Mouse (Mus musculus): ENCODE results near the gene Grm8. TPM values are rescaled to one million over a fixed set of nuclear protein-coding genes. Genes with fewer than 3 reads are reported as not detected.

The Grm8 gene
- total and polyA plus RNA-seq, 3 experiments = 0.42 to 0.52 TPM; not detected in 1

DNA sequence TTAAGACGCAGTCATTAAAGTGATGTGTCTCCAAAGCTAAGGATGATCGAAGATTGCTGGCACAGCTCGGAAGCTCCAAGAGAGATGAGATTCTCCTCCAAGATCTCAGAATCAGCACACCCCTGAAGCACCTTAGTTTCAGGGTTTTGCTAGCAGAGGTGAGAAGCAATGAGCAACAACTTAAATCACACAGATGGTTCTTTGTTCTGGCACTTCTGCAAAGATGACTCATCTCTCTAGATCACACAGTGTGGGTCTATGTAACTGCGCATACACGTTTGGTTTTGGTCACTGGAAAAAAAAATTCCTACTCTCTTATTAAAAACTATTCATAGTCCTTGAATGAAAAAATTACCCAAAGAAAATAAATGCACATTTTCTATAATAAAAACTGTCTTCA is 157.6 kb downstream of the Grm8 start:
- DNase-seq (ENCODE audit: low read depth, low spot score) = no peak
- no peak overlapping the region for H3K27ac ChIP-seq (ENCODE audit: control insufficient read depth, low read depth, low read length)
- H3K4me3 ChIP-seq (ENCODE audit: control insufficient read depth in 1 of 2, insufficient read depth in 1 of 2, low read depth in 2 of 2, low read length in 2 of 2) = no peak overlapping the region
- H3K36me3 ChIP-seq (ENCODE audit: control insufficient read depth in 1 of 2, insufficient read depth in 2 of 2, low read length in 2 of 2) = no peaks in the 10 kb centered on the region
- no peak for TF ChIP-seq MYB (IDR thresholded peaks at IDR 0.05; ENCODE audit: low read depth, low read length)
- TF ChIP-seq HCFC1 (IDR thresholded peaks at IDR 0.05; ENCODE audit: low read depth, low read length) = no peak
- no peak for TF ChIP-seq TBP (IDR thresholded peaks at IDR 0.05; ENCODE audit: low read depth, low read length)
- TF ChIP-seq BHLHE40 (IDR thresholded peaks at IDR 0.05; ENCODE audit: borderline replicate concordance, low read depth, low read length) = no peak
- no peak for TF ChIP-seq ZNF384 (IDR thresholded peaks at IDR 0.05; ENCODE audit: low read depth, low read length)
- TF ChIP-seq MAZ (IDR thresholded peaks at IDR 0.05; ENCODE audit: low read depth, low read length) = no peak
- TF ChIP-seq ETS1 (IDR thresholded peaks at IDR 0.05; ENCODE audit: low read depth, low read length) = no peak
- no peak for TF ChIP-seq POLR2AphosphoS2 (IDR thresholded peaks at IDR 0.05; ENCODE audit: low read length)
- no peak for TF ChIP-seq MXI1 (IDR thresholded peaks at IDR 0.05; ENCODE audit: low read depth, low read length)
- TF ChIP-seq NRF1 (IDR thresholded peaks at IDR 0.05; ENCODE audit: insufficient read depth, low read depth, low read length, poor library complexity, severe bottlenecking) = no peak
- TF ChIP-seq SMC3 (IDR thresholded peaks at IDR 0.05; ENCODE audit: low read depth, low read length) = no peak
- TF ChIP-seq ELF1 (IDR thresholded peaks at IDR 0.05; ENCODE audit: low read depth, low read length) = no peak
- TF ChIP-seq USF1 (IDR thresholded peaks at IDR 0.05; ENCODE audit: low read depth, low read length) = no peak
- no peak overlapping the region for H3K9ac ChIP-seq (ENCODE audit: control insufficient read depth, low read depth, low read length, poor library complexity, severe bottlenecking)
- H3K9me3 ChIP-seq (replicated peaks; ENCODE audit: insufficient read depth, low read length) = no peaks in the 10 kb centered on the region
- no peaks in the 10 kb centered on the region; a peak in 1 of 4 replicates for H3K27me3 ChIP-seq (ENCODE audit: control insufficient read depth in 1 of 2, insufficient read depth in 2 of 2, low read length in 2 of 2)
- no peaks in the 10 kb centered on the region for H3K79me2 ChIP-seq (ENCODE audit: control insufficient read depth, insufficient read depth, low read length, poor library complexity)
- no peaks in the 10 kb centered on the region for H3K4me1 ChIP-seq (ENCODE audit: control insufficient read depth in 1 of 2, insufficient read depth in 2 of 2, low read length in 2 of 2)

DNA sequence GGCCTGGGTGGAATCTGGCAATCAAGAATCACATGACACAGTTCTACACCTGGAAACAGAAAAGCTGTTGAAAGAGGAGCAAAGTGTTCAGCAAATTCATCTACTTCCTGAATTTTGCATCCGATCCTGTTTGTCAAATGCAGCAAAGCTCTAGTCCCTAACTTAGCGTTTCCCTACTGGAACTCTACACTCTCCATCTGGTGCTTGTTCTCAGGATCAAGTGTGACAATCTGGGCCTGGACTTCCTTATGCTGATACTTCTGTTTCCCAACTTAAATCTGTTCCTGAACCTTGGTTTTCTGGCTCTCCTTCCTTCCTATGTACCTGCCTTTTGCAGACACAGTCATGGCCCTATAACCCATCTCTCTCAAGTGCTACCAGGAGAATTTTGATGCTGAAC is 166.1 kb downstream of the Grm8 start:
- Histone ChIP-seq H3K4me1 (ENCODE audit: control insufficient read depth in 1 of 2, insufficient read depth in 2 of 2, low read length in 2 of 2) (no peaks in the 10 kb centered on the region), H3K4me3 (ENCODE audit: control insufficient read depth in 1 of 2, insufficient read depth in 1 of 2, low read depth in 2 of 2, low read length in 2 of 2) (no peak overlapping the region), H3K79me2 (ENCODE audit: control insufficient read depth, insufficient read depth, low read length, poor library complexity) (no peaks in the 10 kb centered on the region), H3K9me3 (replicated peaks; ENCODE audit: insufficient read depth, low read length) (no peaks in the 10 kb centered on the region), H3K27me3 (ENCODE audit: control insufficient read depth in 1 of 2, insufficient read depth in 2 of 2, low read length in 2 of 2) (no peaks in the 10 kb centered on the region; a peak in 1 of 4 replicates), H3K36me3 (ENCODE audit: control insufficient read depth in 1 of 2, insufficient read depth in 2 of 2, low read length in 2 of 2) (no peaks in the 10 kb centered on the region), H3K9ac (ENCODE audit: control insufficient read depth, low read depth, low read length, poor library complexity, severe bottlenecking) (no peak overlapping the region), H3K27ac (ENCODE audit: control insufficient read depth, low read depth, low read length) (no peak overlapping the region)
- no peak for DNase-seq (ENCODE audit: low read depth, low spot score)
- TF ChIP-seq EP300 (IDR thresholded peaks at IDR 0.05; ENCODE audit: low read depth in 1 of 2, low read length in 2 of 2) (no peak), TAL1 (IDR thresholded peaks at IDR 0.05; ENCODE audit: low read length) (no peak), POLR2AphosphoS2 (IDR thresholded peaks at IDR 0.05; ENCODE audit: low read length) (no peak), ETS1 (IDR thresholded peaks at IDR 0.05; ENCODE audit: low read depth, low read length) (no peak), RAD21 (IDR thresholded peaks at IDR 0.05; ENCODE audit: low read depth, low read length) (no peak), TCF12 (IDR thresholded peaks at IDR 0.05; ENCODE audit: low read depth, low read length) (no peak), MYB (IDR thresholded peaks at IDR 0.05; ENCODE audit: low read depth, low read length) (no peak), ELF1 (IDR thresholded peaks at IDR 0.05; ENCODE audit: low read depth, low read length) (no peak), POLR2A (IDR thresholded peaks at IDR 0.05; ENCODE audit: control insufficient read depth in 1 of 2, insufficient read depth in 1 of 2, low read depth in 1 of 2, low read length in 2 of 2, poor library complexity in 1 of 2) (no peak)

Measured in MEL (cell line).